Mouse (Mus musculus): ENCODE results near the gene Crnkl1.

The Crnkl1 gene

DNA sequence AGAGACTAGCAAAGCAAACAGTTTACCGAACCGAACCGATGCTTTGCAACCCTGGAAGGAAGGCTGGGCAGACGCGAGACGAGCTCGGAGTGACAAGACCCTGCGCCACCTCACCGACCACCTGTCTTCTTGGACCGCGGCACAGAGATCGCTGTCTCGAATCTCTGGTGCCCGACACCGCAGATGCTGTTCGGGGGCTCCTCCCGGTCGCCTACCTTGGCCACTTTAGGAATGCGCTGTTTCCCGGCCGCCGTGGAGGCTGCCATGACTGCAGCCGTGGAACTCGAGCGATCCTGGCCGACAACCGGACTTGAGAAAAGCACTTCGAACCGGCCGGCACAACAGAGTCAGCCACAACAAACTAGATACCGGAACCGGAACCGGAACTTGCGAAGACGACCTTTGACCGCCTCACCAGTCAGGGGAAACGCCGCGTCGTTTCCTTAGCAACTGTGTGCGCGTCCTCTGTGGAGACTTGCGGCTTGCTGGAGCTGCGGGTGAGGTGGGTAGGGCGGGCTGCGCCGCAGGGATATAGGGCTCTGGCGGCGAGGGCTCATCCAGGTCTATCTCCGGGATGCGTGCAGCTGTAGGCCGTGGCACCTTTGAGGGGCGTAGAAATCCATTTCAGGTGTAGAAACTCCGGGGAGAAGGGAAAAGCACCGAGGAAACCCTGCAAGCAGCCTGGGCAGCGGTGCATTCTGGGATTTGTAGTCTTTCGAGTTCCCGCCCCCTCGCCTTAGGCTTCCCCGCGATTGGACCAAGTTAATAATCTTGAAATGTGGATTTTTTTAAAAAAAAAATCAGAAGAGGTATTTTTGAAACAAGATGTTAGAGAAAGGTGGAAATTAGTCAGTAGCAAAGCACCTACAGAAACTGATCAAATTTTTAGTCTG, at the start of gene Crnkl1, which contains the start of gene Cfap61:
Crnkl1 (minus strand) TSS at position 676 of the 893 bp plus-strand sequence.
Cfap61 (plus strand) TSS at position 446 of the 893 bp plus-strand sequence.
- DNase-seq (ENCODE audit: low spot score in 2 of 2), result peak; percentile 71 to 84

DNA sequence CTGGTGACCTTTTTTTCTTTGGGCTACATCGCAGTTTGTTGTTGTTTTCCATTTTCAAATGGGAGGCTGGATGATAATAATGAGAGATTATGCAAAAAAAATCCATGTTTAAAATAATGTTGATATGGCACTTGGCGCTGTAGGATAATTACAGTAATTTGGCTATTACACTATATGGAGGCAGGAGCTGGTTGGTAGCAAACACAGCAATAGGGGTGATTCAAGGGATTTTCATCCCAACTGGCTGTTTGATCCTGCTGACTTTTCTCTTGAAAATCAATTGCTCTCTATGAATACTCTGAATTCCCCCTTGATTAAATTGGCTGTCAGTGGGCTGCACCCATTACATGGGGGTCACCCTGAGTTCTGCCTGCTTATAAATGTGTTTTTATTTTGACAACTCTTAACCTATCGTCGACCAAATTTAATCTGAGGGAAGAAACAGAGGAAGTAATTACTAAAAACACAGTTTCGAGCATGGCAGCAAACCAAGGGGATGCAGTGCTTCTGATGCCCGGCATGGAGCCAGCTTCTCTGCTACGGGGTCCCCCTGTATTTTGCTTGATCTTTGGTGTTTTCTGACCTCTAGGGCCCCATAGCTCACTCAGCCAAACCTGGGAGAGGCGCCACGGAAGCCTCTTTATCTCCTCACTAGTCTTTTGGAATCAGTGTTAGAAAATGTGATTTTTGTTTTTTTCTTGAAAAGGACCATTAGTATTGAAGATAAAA, 47.7 kb upstream of the Crnkl1 start:
- DNase-seq (ENCODE audit: low spot score in 2 of 2), result no peak

DNA sequence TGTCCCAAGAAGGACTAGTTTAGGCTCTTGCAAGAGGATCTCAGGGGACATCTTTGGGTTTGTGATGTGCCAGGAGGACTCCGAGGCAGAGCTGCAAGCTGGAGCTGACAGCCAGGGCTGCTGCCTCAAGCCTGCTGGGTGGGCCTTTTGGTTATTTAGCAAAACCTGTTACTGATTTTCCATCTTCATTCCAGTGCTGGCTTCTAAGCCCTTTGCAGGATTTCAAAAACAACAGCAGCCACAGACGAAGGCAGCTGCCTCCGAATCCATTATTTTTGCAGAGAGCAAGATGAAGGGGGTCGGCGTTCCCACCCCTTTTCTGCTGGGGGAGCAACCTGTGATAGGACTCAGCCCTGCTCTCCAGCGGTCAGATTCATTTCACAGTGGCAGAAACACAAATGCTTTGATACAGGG, 46.9 kb upstream of the Crnkl1 start:
- DNase-seq (ENCODE audit: low spot score in 2 of 2), result no peak

DNA sequence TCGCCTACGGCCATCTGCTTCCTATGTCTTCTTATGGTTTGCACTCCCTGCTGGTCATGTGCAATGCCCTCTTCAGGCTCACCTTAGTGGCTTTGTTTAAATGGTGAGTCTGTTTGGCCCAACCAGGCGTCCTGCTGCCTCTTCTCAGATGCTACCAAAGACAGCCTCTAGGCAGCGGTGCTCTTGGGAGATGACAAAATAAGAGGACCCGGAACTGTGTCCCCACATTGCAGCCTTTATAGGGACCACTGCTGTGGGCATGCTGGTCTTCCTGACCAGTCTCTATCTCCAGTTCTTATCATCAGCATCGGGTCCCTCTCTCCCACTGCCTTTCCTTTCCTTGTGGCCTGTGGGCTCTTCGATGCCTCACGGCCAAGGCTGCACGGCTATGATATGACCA, 46.1 kb upstream of the Crnkl1 start:
- no peak for DNase-seq (ENCODE audit: low spot score in 2 of 2)

DNA sequence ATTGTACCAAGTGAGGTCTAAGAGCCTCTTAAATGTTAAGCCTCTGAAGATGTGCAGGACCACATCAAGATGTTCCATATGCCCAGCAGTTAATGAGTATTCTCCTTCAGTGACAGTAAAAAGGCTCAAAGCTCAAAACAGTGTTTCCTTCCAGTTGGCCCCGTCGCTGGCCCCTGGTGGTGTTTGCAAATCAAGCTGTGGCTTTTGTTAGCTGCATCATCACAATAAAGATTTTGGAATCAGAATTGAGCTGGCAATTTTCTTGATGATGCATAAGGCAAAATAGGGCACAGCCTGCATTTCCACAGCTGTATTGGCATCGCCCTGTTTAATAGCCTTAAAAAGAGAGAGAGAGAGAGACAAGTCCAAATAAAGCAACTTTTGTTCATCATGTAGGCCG, 44.8 kb upstream of the Crnkl1 start:
- no peak for DNase-seq (ENCODE audit: low spot score in 2 of 2)

DNA sequence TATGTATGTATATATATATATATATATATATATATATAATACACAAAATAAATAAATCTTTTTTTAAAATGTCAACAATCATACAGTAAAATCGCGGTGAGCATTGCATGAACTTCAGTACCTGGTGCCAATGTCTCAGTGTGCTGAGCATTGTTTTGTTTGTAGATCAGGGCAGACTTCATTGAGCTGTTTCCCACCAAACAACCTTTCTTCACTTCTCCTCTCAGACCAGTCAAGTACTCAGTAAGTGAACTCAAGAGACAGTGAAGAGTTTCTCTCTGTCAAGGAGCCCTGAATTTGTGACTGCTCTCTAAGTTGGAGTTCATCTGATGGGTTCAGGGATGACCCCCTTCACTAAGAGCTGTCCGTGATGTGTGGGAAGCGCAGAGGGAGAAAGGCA, 37.8 kb upstream of the Crnkl1 start:
- DNase-seq (ENCODE audit: low spot score in 2 of 2), result no peak

DNA sequence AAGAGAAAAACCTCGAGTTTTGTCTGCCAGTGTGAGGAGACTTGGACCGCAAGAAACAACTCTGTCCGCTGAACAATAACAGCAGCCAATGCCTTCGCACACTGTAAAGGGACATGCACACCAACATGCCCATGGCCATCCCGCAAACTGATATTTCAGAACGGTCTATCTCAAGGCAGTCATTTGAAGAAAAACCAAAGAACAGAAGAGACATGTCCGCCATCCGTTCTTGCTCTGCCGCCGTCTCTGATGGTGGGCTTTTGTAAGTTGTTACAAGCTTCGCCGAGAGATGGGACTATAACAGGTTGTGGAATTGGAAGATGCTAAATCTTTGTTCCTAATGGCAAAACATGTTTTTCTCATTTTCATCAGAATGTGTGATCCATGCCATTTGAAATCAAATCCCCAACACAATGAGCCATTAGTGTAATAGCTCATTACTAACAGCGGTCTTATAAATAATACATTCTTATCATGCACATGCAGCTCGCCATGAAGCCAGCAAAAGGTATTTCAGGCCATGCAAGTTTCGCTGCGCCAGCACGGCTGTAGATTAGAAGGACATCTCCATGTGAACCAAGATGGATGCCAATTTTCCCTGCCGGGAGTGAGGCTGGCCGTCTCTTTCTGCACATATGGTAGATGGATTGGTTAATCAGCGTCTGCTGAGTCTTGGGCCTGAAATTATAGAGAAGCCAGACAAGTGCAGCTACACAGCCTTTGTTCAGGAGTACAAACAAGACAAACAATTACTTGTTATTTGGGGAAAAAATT, 36.6 kb upstream of the Crnkl1 start:
- no peak for DNase-seq (ENCODE audit: low spot score in 2 of 2)

DNA sequence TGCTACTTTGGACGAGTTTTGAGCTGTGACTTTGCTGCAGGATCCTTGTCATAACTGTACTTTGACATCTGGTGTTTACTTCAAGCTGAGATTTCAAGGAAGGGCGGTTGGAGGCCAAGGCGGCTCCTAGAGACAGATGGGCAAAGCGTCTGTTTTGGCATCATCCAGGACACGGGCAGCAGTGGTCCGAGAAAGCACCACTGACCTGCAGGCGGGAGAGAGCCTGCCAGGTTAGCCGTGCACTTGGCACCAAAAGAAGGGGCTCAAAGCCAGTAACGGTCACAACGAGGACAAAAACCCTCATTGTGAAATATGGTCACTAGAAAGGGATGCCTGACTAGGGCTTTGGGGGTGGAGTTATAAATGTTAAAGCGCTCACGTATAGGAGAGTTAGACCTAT, 35.9 kb upstream of the Crnkl1 start:
- no peak for DNase-seq (ENCODE audit: low spot score in 2 of 2)

DNA sequence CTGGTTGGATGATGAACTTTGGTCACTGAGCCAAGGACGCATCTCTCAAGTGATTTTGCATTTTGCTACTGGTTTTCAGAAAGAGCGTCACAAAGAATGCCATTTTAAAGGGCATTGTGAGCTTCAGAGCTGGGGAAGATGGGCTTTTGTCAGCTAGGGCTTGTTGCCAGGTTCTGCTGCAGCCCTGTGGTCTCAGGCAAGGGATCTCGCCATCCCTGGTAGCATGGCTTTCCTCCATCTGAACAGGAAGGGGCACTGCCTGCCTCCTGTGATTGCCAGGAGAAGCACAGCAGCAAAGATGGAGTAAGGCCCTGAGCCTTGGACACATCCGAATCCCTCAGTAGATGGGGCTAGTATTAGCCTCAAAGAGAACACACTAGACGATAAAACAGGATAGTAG, 27.0 kb upstream of the Crnkl1 start:
- no peak for DNase-seq (ENCODE audit: low spot score in 2 of 2)

DNA sequence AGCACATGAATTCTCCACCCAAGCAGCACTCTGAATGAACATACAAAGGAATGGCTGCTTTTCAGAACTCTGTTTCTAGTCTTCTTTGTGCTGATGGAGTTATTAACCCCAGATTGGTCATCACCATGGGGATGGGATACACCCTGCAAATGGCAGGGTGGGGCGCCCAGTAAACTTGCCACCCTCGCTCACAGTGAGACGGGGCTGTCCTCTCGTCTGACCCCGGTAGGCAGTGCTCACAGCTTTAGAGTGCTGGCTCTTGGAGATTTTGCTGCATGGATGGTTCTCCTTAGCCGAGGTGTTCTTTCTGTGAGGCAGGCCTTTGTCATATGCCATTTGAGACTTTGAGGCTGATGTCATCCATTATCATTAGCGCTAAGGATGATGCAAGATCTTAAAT, 23.7 kb upstream of the Crnkl1 start:
- DNase-seq (ENCODE audit: low spot score in 2 of 2), result no peak

DNA sequence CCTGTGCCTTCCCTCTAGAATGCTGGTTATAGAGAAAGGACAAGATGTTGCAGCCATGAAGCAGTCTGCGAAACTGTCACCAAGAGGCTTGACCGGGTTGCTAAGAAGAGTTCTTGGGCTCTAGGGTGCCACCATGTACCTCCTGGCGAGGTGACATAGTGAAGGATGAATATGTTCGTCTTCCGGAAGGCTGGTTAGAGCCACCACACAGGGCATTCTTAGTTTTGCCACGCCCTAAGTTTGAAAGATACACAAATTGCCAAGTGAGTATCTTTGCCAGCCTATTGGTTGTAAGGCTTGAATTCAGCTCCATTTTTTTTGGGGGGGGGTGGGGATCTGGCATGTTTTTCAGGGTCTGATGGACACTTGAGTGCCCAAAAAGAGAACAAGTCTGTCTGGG, 23.3 kb upstream of the Crnkl1 start:
- DNase-seq (ENCODE audit: low spot score in 2 of 2), result no peak

DNA sequence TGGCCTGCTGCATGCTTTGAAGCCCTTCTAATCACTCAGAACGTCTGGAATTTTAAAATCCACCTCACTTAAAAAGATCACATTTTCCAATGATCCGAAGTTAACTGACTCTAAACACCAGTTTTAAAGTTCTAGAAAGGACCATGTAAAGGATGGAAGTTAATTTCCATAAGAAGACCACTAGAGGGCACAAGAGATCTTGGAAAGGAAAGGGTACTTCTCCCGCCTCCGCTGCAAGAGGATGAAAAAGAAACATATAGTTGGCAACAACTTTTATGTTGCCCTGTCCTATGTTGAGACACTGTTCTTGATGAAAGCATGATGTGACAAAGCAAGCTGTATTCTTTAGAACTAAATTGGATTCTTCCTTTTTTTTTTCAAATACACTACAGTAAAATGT, 22.6 kb upstream of the Crnkl1 start:
- no peak for DNase-seq (ENCODE audit: low spot score in 2 of 2)

DNA sequence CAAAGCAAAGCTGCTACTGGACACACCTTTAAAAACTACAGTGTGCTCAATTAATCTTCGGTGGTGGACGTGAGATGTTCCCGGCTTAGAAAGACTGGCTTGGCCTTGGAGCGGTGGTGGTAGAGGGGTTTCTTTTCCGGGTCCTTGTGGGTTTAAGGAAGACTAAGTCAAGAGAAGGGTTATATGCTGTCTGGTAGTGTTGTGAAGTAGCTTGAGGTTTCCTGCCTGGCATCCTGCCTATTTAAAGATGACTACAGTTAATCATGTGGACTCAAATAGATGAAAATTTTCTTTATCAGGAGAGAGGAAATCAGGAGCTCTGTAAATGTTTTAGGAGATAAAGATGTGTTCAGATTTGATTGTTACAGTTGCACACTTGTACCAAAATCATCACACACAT, 21.5 kb upstream of the Crnkl1 start:
- DNase-seq (ENCODE audit: low spot score in 2 of 2), result no peak

DNA sequence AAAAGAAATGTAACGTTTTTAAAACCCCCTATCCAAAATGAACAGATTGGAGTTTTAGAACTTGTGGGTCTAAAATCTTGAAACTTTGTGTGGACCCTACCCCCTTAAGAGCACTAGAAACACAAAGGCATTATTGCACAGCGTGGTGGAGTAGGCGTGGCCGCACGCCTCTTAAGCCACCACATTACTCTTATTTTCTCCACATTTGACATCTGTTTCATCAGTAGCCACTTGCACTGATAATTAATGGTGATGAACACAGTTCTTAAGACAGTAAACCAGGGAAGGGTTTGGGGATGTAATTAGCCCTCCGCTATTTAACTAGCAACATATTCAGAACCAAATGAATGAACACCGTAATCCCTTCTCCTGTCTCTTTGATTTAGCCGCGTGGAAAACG, 21.0 kb upstream of the Crnkl1 start:
- DNase-seq (ENCODE audit: low spot score in 2 of 2), result no peak

DNA sequence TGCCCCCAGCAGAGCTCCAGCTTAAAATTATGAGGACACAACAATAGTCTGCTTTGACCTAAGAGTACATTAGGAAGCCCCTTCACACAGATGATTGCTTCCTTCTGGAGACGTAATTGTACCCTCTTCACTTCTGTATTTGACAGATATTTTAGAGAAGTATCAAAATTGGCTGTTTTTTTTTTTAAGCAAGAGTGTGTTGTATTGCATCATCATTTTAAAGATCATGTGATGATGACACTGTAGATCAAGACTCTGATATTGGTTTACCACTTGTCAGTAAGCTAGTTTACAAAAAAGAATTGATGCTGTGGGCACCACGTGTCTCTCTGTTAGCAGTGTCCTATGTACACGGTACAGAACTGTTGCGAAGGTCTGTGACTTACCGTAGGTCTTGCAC, 17.9 kb upstream of the Crnkl1 start:
- no peak for DNase-seq (ENCODE audit: low spot score in 2 of 2)

DNA sequence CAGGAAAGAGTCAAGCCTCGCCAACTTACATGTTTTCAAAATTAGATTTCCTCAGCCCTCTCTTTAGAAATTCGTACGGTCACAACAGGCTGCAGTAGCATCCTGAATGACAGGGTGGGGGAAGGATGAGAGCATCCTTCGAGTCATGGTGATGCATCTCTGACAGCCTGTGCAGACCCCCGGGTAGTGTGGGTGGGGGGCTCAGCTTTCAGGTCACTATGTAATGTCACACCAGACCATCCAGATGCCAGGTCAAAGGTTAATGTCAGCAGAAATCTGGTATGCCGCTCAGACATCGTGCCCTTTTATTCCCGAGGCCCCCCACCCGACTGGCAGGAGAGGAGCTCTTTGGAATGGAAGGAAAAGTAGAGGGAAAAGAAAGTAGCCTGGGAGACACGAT, 15.4 kb upstream of the Crnkl1 start:
- DNase-seq (ENCODE audit: low spot score in 2 of 2), result no peak

DNA sequence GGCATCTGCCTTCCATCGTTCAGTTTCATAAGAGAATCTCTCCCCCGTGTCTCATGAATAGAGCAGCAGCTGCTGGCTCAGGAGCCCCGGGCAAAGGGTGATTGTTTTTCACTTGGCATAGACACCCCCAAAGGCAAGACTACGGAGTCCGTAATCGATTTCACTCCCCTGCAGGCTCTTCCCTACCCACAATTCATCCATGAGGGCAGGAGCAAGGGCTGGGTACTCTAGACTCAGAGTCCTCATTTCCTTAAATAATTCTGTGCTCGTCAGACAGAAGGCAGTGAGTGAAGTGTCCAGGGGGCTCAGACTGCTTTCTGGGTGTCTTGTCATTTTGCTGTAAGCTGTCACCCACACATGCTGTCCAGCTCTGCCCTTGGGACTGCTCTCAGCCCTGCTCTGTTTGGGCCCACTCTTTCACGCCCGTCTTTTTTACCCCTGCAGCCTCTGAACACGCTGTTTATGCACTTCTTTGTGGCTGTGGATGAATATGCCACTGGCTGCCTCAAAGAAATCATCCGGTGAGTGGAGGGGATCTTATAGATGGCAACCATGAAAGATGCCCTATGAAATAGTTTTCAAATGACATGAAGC, 14.8 kb upstream of the Crnkl1 start:
- no peak for DNase-seq (ENCODE audit: low spot score in 2 of 2)

DNA sequence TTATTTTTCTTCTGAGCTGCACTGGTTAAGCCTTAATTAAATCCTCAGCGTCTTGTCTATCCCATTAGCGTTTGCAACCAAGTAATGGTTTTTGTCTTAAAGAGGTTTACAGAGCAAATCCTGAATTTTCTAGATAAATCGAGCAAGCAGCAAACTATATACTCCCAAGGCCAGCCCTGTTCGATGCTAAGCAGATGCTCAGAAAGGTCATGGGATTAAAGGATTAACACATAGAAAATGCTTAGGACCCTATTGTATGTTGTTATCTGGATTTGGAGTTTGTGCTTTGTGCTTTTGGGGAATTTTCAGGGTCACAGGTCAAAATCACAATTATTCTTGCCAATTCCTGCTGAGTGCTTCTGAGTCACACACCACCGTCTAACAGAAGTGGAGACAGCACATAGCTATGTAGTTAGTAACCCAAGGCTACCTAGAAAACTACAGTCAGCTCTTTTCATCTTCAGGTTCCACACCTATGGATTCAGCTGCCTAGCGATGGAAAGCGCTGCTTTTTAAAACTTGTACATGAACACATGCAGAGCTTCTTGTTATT, 13.7 kb upstream of the Crnkl1 start:
- no peak for DNase-seq (ENCODE audit: low spot score in 2 of 2)

DNA sequence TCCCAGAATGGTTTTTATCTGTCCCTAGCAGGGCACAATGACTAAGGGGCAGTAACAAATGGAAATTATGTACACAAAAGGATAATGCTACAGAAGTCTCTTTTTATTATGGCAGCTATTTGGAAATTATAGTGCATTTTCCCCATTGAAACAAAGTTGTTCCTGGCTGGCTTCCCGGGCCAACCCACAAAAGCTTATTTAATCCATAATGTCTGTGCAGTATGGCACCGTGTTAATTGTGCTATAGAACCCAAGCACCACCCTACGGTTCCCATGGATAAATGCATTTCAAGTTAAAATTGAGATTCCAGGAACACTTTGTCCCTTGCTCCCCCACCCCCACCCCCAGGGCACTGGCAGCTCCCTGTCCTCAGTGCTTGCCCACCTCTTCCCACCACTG, 9.5 kb upstream of the Crnkl1 start:
- no peak for DNase-seq (ENCODE audit: low spot score in 2 of 2)

DNA sequence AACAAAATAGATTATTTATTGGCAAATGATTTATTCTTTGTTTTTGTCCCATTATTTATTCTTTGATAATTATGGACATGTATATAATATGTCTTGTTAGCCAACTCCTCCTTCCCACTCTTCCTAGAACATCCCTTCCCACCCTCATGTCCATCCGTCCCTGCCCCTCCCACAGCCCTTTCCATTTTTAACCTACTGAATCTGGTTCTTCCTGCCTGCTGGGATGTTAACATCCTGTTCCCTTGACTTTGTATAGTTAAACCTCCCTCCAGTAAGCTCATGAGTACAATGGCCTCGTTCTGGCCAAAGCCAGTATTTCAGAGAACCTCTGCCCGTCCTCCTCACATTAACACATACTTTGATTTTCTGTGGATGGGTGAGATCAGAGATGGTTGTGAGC, 6.6 kb upstream of the Crnkl1 start:
- no peak for DNase-seq (ENCODE audit: low spot score in 2 of 2)

DNA sequence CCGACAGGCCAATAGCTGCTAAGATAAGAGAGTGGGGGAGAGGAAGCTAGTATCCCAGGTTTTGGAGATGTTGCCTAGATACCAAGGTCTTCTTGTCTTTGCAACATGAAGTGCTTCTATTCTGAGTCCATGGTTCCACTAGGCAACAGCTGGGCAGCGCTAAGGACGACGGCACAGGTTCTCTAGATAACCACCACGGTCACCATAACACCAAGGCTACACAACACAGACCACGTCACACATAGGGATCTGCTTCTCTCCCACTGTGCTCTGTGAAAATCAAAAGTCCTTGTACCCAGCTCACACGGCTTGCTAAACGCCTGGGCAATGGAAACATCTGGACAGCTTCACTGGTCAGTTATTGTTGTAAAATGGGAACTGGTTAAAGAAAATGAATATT, 2.2 kb upstream of the Crnkl1 start:
- no peak for DNase-seq (ENCODE audit: low spot score in 2 of 2)
